Mouse (Mus musculus) lung, postnatal 36 days (tissue): ENCODE data around the gene Catsperd.
"Not testable (repeated sequence)": the region's sequence is repeated elsewhere in the genome, so short reads cannot be mapped to it uniquely, and the experiment has no call there.

Experiments
- DNase-seq: peaks from one replicate; pipeline ENCODE4 v3.0.0; 2022; ENCODE audit warnings: mixed read lengths

Catsperd gene

GRCm38 (mm10) chr17:56613236-56613844 lies 14.6 kb upstream of the Catsperd start, which contains the start of gene Rpl36:
Gene Rpl36 (plus strand): TSS chr17:56613416.
- DNase-seq, result peak; percentile 98

GRCm38 (mm10) chr17:56613893-56614292 lies 14.1 kb upstream of the Catsperd start:
- DNase-seq, result not testable (repeated sequence)

- no peak for DNase-seq
Measured at GRCm38 (mm10) chr17:56614391-56615135, 13.4 kb upstream of the Catsperd start.

- DNase-seq, result no peak
Measured at GRCm38 (mm10) chr17:56615136-56615784, 12.7 kb upstream of the Catsperd start.

GRCm38 (mm10) chr17:56615792-56616191 lies 12.2 kb upstream of the Catsperd start:
- no peak for DNase-seq

GRCm38 (mm10) chr17:56616725-56617124 lies 11.2 kb upstream of the Catsperd start:
- DNase-seq, result no peak

- DNase-seq, result no peak
Measured at GRCm38 (mm10) chr17:56617628-56618027, 10.3 kb upstream of the Catsperd start.

GRCm38 (mm10) chr17:56625495-56625894 lies 2.4 kb upstream of the Catsperd start:
- DNase-seq, result no peak

- DNase-seq, result no peak
Measured at GRCm38 (mm10) chr17:56626260-56626659, 1.7 kb upstream of the Catsperd start.

GRCm38 (mm10) chr17:56626754-56627470 lies 1.0 kb upstream of the Catsperd start, which contains the start of gene Lonp1:
Gene Lonp1 (minus strand): TSS chr17:56626887.
- DNase-seq, result peak; percentile 98

- not testable (repeated sequence) for DNase-seq
Measured at GRCm38 (mm10) chr17:56629800-56630781, 2.1 kb downstream of the Catsperd start.

- DNase-seq, result no peak
Measured at GRCm38 (mm10) chr17:56631807-56632206, 3.9 kb downstream of the Catsperd start.

GRCm38 (mm10) chr17:56634023-56634422 lies 6.1 kb downstream of the Catsperd start:
- no peak for DNase-seq

- DNase-seq, result no peak
Measured at GRCm38 (mm10) chr17:56643237-56643636, 15.3 kb downstream of the Catsperd start.

- DNase-seq, result no peak
Measured at GRCm38 (mm10) chr17:56647546-56647945, 19.6 kb downstream of the Catsperd start.

GRCm38 (mm10) chr17:56651801-56652200 lies 23.9 kb downstream of the Catsperd start:
- peak; percentile 12 for DNase-seq

- no peak for DNase-seq
Measured at GRCm38 (mm10) chr17:56654771-56655170, 26.8 kb downstream of the Catsperd start.

- no peak for DNase-seq
Measured at GRCm38 (mm10) chr17:56655311-56655710, 27.4 kb downstream of the Catsperd start.

- no peak for DNase-seq
Measured at GRCm38 (mm10) chr17:56656171-56656570, 28.2 kb downstream of the Catsperd start.

- no peak for DNase-seq
Measured at GRCm38 (mm10) chr17:56663659-56664058, 35.7 kb downstream of the Catsperd start.

- peak; percentile 70 for DNase-seq
Measured at GRCm38 (mm10) chr17:56664333-56664732, 36.4 kb downstream of the Catsperd start.

- DNase-seq, result no peak
Measured at GRCm38 (mm10) chr17:56666384-56666783, 38.4 kb downstream of the Catsperd start.
